Mouse (Mus musculus): Measurements from ENCODE around the gene Dusp12. TPM values are rescaled to one million over a fixed set of nuclear protein-coding genes. Genes with fewer than 3 reads are reported as not detected.

Dusp12 gene
- polyA plus RNA-seq, 1 experiment from 2014 or later, result 37.9 TPM

DNA sequence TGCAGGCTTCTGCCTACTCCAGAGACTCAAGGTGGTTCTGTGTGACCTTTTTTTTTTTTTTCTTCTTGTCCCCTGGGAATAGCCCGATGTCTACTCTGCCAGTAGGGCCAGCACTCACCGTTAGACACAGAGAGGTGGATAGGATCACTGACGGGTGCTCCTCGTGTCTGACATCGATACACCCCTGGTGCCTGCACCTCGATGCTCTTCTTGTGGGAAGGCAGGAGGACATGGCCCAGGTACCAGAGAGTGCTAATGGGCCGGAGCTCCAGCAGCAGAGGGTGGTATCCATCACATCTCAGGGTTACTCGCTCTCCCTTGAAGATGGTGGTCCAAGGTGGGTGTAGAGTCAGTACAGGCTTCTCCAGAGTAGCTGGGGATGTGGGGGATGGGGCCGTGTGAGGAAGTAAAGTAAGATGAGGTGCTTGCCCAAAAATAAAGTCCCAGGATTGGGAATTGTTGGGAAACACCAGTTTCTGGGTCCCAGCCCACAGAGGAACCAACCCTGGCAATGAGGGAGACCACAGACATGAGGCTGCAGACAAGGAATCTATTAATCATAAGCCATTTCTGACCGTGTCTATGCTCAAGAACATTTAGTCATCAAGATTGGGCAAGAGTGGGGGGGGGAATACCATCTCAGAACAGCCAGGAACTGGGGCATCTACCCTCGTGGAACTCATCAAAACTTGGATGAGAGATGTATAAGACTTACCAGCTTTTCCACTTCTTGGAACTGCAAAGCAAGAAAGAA, 26.7 kb upstream of the Dusp12 start:
- 75% methylated on average over 11 of the region's 11 CpGs for WGBS

GRCm38 (mm10) chr1:170908341-170908740, 23.0 kb upstream of the Dusp12 start:
- peaks cover 16% of the 10 kb centered on the region for H3K4me1 ChIP-seq
- H3K36me3 ChIP-seq, result no peaks in the 10 kb centered on the region
- H3K27ac ChIP-seq, result no peak overlapping the region; the same call in 1 of the 2 replicates
- peak overlapping the region; percentile 67 for H3K4me3 ChIP-seq
- no peaks in the 10 kb centered on the region for H3K9me3 ChIP-seq
- DNase-seq (ENCODE audit: low spot score), result no peak
- WGBS, result 4% methylated on average over 21 of the region's 21 CpGs
- peaks cover 91% of the 10 kb centered on the region for H3K27me3 ChIP-seq (ENCODE audit: insufficient read depth, poor library complexity, severe bottlenecking)

More for the DNA sequence above, 26.7 kb upstream of the Dusp12 start:
- Histone ChIP-seq H3K9me3 (no peaks in the 10 kb centered on the region), H3K4me3 (no peak overlapping the region), H3K27ac (no peak overlapping the region), H3K27me3 (ENCODE audit: insufficient read depth, poor library complexity, severe bottlenecking) (peaks cover 71% of the 10 kb centered on the region), H3K4me1 (peaks cover 26% of the 10 kb centered on the region), H3K36me3 (no peaks in the 10 kb centered on the region)
- DNase-seq (ENCODE audit: low spot score), result no peak

DNA sequence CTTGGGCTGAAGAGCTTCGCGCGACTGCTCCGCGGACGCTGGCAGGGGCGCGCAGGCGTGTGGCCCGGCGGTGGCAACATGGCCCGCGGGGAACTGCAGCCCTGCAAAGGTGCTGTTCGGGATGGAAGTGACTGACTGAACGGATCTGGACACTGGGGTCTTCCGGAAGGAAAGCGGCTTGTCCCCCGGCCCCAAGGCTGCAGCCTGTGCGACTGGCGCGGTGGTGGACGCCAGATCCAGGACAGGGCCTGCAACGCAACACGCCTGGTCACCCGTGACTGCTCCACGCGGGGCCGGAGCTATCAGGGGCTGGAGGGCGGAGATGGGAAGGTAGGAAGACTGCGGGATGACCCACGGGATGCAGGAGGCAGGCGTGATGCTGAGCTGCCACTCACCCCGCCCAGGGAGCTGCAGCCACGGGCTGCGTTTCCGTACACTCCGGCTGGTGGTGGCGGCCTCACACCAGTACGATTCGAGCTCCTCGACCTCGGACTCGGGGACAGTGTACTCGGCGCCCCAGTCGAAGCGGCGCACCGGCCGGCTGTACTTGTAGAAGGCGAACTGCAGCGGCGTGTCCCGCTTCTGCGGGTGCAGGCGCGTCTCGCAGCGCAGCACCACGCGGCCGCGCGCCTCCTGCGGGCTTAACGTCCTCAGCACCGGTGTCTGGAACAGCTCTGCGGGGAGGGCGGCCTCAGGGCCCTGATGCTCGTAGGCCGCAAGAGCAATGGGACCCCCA, 22.3 kb upstream of the Dusp12 start:
- peaks cover 16% of the 10 kb centered on the region for H3K4me1 ChIP-seq
- H3K9me3 ChIP-seq, result no peaks in the 10 kb centered on the region
- peak overlapping the region; percentile 59 for H3K27ac ChIP-seq
- WGBS, result under 1% methylated on average over 71 of the region's 71 CpGs
- H3K27me3 ChIP-seq (ENCODE audit: insufficient read depth, poor library complexity, severe bottlenecking), result peaks cover 91% of the 10 kb centered on the region
- H3K4me3 ChIP-seq, result peak overlapping the region; percentile 67
- DNase-seq (ENCODE audit: low spot score), result peak; percentile 75
- no peaks in the 10 kb centered on the region for H3K36me3 ChIP-seq

DNA sequence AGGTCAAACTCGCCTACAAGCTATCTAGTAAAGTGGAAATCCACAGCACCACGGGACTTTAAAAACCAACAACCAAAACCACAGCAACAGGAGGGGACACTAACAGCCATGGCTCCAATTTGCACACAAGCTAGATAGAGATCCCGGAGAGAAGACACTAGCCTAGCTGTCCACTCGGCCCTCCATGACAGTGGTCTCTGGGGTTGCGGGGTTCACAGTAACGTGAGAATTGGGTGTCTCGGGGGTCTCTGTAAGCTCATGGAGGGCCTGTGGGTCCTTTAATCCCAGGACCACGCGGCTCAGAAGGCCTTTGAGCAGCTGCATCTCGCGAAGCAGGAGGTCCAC, 21.7 kb upstream of the Dusp12 start:
- WGBS, result 18% methylated on average over 11 of the region's 11 CpGs
- DNase-seq (ENCODE audit: low spot score), result no peak
- Histone ChIP-seq H3K4me1 (peaks cover 16% of the 10 kb centered on the region), H3K9me3 (no peaks in the 10 kb centered on the region), H3K27me3 (ENCODE audit: insufficient read depth, poor library complexity, severe bottlenecking) (peaks cover 92% of the 10 kb centered on the region), H3K4me3 (peak overlapping the region; percentile 67), H3K36me3 (no peaks in the 10 kb centered on the region), H3K27ac (peak overlapping the region; percentile 59; the same call in 1 of the 2 replicates)

GRCm38 (mm10) chr1:170903485-170903884, 18.1 kb upstream of the Dusp12 start:
- no peak for DNase-seq (ENCODE audit: low spot score)
- WGBS, result 63% methylated on average over 5 of the region's 5 CpGs
- peaks cover 64% of the 10 kb centered on the region for H3K27me3 ChIP-seq (ENCODE audit: insufficient read depth, poor library complexity, severe bottlenecking)

DNA sequence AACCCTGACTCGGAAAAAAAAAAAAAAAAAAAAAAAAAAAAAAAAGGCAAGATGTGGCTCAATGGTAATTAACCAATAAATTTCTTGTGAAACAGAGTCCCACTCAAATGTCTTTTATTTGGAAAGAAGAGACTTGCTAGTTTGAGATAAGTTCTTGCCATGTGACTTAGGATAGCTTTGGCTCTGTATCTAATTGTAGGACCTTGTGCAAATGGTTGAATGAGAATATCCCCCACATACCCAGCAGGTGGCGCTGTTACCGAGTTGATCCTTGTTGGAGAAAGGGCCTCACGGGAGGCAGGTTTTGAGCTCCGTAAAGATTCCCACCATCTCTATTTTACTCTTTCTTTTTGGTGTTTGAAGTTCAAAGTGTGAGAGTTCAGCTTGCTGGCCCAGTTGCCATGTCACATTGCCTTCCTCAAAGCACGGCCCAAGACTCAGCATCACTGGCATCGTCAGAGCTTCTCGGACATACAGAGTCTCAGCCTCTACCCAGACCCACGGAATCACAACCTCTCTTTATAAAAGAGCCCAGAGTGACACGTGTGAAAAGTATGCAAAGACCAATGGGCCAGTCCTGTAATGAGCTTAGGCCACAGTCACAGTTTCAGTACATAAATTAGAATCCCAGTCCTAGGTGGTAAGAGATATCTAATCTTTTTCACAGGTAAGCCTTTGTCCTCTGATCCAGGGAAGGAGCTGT, 16.3 kb upstream of the Dusp12 start:
- Histone ChIP-seq H3K4me3 (no peak overlapping the region), H3K9me3 (no peaks in the 10 kb centered on the region), H3K27me3 (ENCODE audit: insufficient read depth, poor library complexity, severe bottlenecking) (peaks cover 49% of the 10 kb centered on the region), H3K27ac (no peak overlapping the region), H3K36me3 (no peaks in the 10 kb centered on the region), H3K4me1 (no peaks in the 10 kb centered on the region)
- WGBS, result 33% methylated on average over 10 of the region's 10 CpGs
- DNase-seq (ENCODE audit: low spot score), result peak; percentile 91

More at GRCm38 (mm10) chr1:170903485-170903884, 18.1 kb upstream of the Dusp12 start:
- Histone ChIP-seq H3K4me1 (peaks cover 14% of the 10 kb centered on the region), H3K36me3 (no peaks in the 10 kb centered on the region), H3K4me3 (no peak overlapping the region), H3K27ac (no peak overlapping the region), H3K9me3 (no peaks in the 10 kb centered on the region)

DNA sequence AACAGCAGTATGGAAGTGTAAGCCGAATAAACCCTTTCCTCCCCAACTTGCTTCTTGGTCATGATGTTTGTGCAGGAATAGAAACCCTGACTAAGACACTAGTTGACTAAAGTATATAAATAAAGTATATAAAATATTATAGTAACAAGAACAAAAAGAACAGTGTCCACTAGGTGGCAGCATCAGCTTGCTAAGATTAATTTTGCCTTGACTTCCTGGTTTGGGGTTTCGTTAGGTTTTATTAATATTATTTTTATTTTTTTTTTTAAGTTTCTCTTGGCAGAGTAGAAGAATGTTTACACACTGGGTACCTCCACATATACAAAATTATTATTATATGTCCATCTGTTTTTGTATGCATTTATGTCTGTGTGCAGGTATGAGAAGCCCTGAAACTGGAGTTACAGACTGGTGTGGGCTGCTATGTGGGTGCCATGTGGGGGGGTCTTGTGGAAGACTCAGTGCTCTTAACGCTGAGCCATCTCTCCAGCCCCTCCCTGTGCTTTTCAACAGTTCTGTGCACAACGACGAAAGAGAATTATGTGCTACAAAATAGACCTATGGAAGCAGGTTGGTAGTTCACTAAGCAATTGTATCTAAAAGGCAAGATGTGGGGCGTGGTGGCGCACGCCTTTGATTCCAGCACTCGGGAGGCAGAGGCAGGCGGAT, 15.6 kb upstream of the Dusp12 start:
- H3K4me1 ChIP-seq, result no peaks in the 10 kb centered on the region
- H3K36me3 ChIP-seq, result no peaks in the 10 kb centered on the region
- WGBS, result 36% methylated on average over 10 of the region's 10 CpGs
- no peak overlapping the region for H3K27ac ChIP-seq
- peaks cover 41% of the 10 kb centered on the region for H3K27me3 ChIP-seq (ENCODE audit: insufficient read depth, poor library complexity, severe bottlenecking)
- DNase-seq (ENCODE audit: low spot score), result no peak
- no peaks in the 10 kb centered on the region for H3K9me3 ChIP-seq
- 0 out of 2 replicates have a peak overlapping the region, but pooled peaks have one; percentile 22 for H3K4me3 ChIP-seq

DNA sequence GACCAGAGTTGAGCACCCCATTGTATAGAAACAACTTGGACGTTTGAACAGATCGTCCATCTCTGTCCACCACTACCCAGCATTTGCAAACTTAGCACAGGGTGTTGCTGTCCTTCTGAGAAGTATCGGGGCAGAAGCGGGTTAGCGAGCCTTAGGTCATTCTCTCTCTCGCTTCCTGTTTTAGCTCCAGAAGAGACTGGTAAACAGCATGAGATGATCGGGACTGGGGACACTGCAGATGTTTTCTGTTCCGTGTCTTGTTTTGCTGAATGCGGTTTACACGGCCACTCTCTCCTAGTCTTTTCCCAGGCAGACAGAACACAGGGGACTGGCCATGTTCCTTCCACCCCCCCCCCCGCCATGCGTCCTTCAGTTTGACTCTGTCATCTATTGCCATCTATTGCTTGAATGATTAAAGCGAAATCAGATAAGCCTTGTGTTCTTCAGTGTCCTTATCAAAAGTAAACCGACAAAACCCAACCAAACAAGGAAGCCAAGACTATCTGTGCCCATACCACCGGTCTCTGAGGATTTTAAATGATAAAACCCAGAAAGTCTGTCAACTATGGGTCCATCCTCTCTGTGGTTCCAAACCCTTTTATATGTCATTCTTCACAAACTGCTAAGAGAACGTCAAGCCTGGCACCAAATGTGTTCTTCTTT, 13.2 kb upstream of the Dusp12 start:
- Histone ChIP-seq H3K27ac (no peak overlapping the region), H3K36me3 (no peaks in the 10 kb centered on the region), H3K4me3 (no peak overlapping the region), H3K9me3 (no peaks in the 10 kb centered on the region), H3K4me1 (no peaks in the 10 kb centered on the region), H3K27me3 (ENCODE audit: insufficient read depth, poor library complexity, severe bottlenecking) (peaks cover 23% of the 10 kb centered on the region; the same call in 1 of the 2 replicates)
- WGBS, result 61% methylated on average over 16 of the region's 16 CpGs
- DNase-seq (ENCODE audit: low spot score), result no peak

GRCm38 (mm10) chr1:170896651-170897281, 11.4 kb upstream of the Dusp12 start:
- H3K27ac ChIP-seq, result no peak overlapping the region
- DNase-seq (ENCODE audit: low spot score), result no peak
- no peaks in the 10 kb centered on the region for H3K9me3 ChIP-seq
- H3K4me3 ChIP-seq, result no peak overlapping the region
- no peaks in the 10 kb centered on the region for H3K4me1 ChIP-seq
- no peaks in the 10 kb centered on the region for H3K36me3 ChIP-seq
- WGBS, result 77% methylated on average over 5 of the region's 5 CpGs
- H3K27me3 ChIP-seq (ENCODE audit: insufficient read depth, poor library complexity, severe bottlenecking), result peaks cover 6% of the 10 kb centered on the region; the same call in 1 of the 2 replicates

DNA sequence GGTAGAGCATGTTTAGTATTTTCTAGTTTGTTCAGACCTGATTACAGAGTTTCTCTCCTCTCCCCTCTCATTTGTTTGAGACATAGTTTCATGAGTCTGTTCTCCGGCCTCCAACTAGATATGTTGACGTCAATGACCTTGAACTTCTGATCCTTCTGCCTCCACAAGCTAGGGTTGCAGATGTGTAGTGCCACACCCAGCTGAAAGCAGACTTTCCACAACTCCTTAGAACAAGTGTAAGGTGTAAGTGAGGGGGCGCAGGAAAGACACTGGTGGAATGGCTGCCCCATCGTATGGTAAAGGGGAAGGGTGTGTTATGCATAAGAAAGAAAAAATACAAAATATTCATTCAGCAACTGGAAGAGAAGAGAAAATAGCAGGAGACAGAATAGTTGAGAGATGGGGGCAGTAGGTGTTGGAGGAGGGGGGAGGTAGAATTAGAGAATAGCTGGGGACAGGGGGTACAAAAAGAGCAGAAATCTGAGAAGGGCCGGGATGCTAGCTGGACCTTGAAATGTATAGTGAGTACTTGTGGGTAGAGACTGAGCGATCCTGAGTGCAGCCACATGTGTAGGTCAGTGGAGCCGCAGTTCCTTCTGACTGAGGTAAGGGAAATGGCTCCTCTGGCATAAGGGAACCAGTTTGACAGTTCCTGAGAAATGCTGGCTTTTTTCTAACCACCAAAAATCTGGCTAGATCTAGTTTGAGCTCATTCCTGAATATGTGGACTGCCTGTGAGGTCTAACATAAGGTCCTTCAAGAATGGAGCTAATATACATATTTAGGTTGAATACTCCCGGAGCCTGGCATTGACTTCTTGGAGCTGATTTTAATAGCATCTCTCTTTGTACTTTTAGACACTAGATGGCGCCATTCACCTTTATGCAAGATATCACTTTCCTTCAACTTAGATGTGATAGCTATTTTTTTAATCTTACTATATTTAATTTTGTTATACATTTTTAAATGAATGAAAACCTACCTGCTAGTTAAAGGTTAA, 9.6 kb upstream of the Dusp12 start:
- DNase-seq (ENCODE audit: low spot score), result no peak
- WGBS, result 65% methylated on average over 9 of the region's 9 CpGs

GRCm38 (mm10) chr1:170892279-170892678, 6.9 kb upstream of the Dusp12 start:
- Histone ChIP-seq H3K4me3 (no peak overlapping the region), H3K4me1 (no peaks in the 10 kb centered on the region), H3K36me3 (no peaks in the 10 kb centered on the region), H3K27me3 (ENCODE audit: insufficient read depth, poor library complexity, severe bottlenecking) (no peaks in the 10 kb centered on the region), H3K27ac (no peak overlapping the region), H3K9me3 (no peaks in the 10 kb centered on the region)
- 68% methylated on average over 1 of the region's 1 CpGs for WGBS
- DNase-seq (ENCODE audit: low spot score), result no peak

More for the DNA sequence above, 9.6 kb upstream of the Dusp12 start:
- no peaks in the 10 kb centered on the region for H3K36me3 ChIP-seq
- H3K27ac ChIP-seq, result no peak overlapping the region
- H3K27me3 ChIP-seq (ENCODE audit: insufficient read depth, poor library complexity, severe bottlenecking), result peaks cover 6% of the 10 kb centered on the region; the same call in 1 of the 2 replicates
- no peak overlapping the region for H3K4me3 ChIP-seq
- H3K9me3 ChIP-seq, result no peaks in the 10 kb centered on the region
- H3K4me1 ChIP-seq, result no peaks in the 10 kb centered on the region
